Mouse (Mus musculus): ENCODE measurements around the gene Satb1. TPM values are rescaled to one million over a fixed set of nuclear protein-coding genes. Genes with fewer than 3 reads are reported as not detected.
A peak's percentile ranks its signal among the peaks of the same experiment; 100 is the strongest.

Gene Satb1
- total RNA-seq, 2 experiments from 2014 or later, result 69.4 to 78.0 TPM

DNA sequence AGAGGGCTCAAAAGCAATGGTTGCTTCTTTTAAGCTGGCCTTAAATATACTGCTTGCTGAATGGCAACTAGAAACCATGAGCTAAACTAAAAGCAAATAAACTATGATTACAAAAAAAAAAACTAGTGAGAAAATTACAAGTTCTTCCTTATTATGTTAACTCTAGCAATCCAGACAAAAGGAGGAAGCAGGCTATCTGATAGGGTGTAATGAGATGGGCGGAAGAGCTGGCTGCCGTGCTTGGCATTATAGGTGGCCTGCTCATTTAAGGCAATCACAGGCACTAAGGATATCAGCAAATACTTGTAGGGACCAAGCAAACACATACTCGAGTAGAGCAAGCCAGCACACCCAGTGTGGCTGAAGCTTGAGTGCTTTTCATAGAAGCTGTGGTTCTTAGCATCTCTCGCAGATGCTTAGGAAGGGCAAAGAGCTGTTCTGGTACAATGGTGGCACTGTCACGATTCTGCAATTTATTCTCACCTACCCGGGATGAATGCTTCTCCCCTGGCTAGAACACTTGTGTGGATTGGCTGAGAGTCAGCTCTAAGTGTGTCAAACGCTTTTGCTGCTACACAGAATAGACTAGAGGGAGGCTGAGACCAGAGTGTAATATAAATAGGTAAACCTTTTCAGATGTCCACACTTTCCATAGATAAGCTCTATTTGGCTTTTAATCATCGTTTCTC, 49.4 kb downstream of the Satb1 start:
- DNase-seq (ENCODE audit: extremely low spot score in 1 of 2, low spot score in 1 of 2), result no peak

DNA sequence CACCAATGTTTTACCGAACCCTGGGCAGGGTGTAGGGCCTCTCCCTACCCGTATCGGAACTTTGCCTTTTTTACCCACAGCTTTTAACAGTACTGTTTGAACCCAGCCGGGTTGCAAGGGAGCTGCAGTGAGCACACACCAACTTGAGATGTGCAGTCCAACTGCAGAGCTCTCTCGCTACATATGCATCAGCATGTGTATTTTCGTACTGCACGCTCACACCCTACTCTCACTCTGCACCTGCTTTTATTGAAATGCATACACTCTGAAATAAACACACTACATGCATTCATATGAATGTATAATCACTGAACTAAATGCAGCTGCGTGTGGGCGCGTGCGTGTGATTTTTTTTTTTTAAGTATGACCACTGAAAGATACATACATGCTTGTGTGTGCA, 53.1 kb downstream of the Satb1 start:
- DNase-seq (ENCODE audit: extremely low spot score in 1 of 2, low spot score in 1 of 2), result no peak

DNA sequence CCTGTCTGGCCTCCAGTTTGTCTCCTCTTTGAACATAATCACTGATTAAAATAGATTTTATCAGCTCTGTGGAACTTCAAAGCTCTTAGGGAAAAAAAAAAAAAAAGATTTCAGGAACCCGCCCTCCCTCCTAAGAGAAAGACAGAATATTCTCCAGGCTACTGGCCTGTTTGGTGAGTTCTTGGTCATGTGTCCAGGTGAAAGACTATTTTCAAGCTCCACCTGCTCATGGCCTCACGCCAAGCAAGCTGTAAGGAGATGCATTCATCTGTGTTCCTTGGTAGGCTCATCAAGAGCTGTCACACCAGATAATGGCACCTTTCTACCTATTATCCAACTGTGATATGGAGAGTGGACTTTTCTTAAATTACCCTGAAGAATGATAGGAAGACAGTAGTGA, 54.1 kb downstream of the Satb1 start:
- DNase-seq (ENCODE audit: extremely low spot score in 1 of 2, low spot score in 1 of 2), result no peak

DNA sequence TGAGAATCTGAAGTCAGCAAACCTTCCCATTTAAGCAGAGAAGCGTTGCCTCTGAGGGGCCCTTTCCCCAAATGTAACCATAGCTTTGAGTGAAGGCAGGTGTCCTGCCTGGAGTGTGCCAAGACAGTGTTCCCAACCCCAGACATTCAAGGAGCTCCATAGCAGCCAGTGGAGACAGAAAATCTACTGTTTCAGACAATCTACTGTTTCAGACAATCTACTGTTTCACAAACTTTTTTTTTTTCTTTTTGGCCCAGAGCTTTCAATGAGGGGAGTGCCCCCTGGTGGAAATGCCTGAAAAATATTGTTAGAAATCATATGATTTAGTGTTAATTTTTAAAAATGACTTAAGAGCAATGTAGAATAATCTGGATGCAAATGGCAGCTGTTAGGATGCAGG, 55.3 kb downstream of the Satb1 start:
- DNase-seq (ENCODE audit: extremely low spot score in 1 of 2, low spot score in 1 of 2), result peak in 1 of 2 experiments; percentile 52

DNA sequence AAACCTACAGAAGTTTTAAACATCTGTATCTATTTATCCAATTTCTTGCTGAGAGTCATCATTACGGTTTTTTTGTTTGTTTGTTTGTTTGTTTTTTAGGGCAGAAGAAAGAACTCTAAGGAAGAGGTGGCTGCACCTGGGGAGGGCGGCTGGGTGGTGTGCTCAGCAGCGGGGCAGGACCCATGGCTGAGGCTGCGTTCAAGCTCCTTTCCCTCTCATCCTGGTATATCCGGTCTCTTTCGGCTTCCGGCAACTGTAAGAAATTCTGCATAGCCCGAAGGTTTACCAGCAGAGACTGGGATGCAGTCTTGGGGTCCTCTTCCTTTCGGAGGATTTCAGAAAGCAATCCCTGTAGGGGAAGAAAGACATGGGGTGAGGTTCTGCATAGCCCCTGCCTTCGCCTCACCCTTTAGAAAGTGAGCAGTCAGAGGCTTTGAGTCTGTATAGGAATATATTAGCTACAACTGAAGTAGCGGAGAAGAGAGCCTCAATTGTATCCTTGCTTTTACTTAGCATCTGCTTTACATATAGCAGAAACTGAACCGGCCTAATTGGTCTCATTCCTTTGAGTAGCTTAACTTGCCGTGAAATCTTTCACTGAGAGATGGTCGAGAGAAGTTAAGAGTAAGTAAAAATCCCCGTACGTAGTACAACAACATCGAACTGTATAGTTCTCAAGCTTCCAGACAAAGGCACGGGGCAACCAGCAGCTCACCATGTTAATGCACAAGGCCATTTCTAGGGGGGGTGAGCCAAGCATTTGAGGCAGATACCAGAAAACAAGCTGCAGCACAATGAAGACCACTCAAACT, 57.8 kb downstream of the Satb1 start:
- no peak for DNase-seq (ENCODE audit: extremely low spot score in 1 of 2, low spot score in 1 of 2)

DNA sequence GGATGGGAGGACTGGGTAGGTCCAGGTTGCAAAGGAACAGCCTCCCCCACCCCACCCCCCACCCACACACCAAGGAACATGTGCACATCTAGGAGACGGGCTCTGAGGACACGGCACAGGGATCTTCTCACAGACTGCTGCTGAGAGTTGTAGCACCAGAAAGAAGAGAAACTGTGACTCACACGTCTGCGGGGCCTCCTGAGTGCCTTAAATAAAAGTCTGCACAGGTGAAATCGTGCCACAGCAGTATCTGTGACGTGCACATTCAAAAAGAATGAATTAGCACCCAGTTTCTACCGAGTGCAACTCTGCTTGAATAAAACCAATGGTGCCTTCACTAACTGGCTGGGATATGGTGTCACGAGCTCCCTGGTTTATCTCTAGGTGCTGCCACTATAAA, 69.5 kb downstream of the Satb1 start:
- DNase-seq (ENCODE audit: extremely low spot score in 1 of 2, low spot score in 1 of 2), result no peak

DNA sequence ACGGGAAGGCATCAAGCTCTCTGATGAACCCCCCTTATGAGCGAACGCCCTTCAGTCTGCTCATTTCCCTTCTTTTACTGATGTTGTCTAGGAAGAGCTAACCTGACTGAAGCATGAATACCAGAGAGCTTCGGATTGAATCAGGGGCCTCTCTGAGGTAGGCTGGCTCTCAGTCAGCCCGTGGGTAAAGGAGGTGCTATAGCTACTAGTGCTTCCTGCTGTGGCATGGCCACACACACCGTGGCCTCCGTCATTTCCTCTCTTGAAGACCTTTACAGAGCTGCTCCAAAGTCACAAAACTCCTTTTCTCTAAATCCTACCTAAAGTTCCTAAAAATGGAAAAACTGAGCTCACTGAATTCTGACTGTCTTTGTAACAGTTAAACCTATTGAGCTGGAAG, 70.6 kb downstream of the Satb1 start:
- no peak for DNase-seq (ENCODE audit: extremely low spot score in 1 of 2, low spot score in 1 of 2)

DNA sequence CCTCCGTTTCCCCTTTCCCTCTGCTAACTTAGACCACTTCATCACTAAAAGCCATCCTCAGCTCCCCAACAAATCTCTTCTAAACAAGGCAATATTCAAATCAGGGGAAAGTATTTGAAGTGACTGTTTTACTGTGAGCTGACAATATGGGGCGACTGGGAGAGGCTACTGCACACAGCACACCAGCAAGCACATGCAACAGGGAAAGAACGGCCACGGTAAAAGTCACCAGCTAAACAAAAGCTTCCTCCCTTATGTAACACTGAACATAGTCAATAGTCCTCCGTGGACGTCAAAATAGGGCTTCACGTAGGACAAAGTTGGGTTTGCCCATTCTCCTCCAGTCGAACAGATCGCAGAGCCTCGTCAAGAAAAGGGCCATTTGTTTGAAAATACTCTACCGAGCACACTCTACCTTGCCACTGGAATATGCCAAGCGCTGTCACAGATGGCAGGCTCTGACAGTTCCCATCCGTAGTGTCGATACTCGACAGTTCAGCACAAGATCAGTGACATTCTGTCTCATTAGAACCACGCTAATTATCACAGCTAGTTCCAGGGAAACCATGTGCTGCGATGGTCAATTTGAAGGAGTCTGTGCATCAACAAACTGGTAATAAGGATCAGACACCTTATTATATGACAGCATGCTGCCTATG, 72.0 kb downstream of the Satb1 start:
- DNase-seq (ENCODE audit: extremely low spot score in 1 of 2, low spot score in 1 of 2), result no peak

DNA sequence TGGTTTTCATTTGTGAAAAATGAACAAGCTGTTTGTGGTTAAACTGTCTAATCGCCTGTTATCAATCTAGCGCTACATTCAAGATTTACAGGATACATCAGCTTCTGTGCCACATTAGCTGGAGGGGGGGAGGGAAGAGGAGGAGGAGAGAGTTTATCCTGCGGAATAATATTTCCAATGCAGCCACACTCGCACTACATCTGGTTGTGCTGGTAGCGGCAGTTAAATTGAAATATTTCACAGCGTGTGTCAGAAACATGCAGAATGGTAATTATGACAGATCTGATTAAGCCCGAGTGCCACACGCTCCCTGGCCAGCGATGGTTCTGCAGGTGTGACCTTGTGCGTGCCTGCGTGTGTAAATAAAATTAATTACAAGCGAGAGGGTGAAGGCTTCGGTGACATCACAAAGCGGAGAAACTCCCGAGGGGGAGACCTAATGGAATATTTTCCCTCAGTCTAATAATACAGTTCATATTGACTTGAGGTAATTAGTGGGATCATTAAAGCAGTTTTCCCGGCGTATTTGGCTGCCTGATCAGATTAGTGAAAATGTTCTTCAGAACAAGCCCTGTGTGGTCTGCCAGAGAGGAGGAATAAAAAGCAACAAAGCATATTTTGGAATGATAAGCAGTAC, 72.7 kb downstream of the Satb1 start:
- DNase-seq (ENCODE audit: extremely low spot score in 1 of 2, low spot score in 1 of 2), result no peak

DNA sequence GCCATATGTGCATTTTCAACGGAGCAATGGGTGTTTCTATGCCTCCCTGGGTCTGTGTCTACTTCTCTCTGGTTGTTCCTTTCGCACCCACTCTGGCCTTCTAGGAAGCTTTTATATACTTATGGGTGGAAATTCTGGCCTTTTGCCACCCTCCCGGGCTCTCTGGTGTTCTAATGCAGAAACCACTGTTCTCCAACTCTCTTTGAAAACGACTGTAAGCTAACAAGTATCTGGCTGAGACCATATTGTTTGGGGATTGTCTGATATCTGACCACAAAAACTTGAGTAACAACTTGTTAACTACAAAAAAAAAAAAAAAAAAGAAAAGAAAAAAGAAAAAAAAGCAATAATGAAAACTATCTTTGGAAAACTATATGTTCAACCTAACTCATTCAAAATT, 73.6 kb downstream of the Satb1 start:
- DNase-seq (ENCODE audit: extremely low spot score in 1 of 2, low spot score in 1 of 2), result no peak

DNA sequence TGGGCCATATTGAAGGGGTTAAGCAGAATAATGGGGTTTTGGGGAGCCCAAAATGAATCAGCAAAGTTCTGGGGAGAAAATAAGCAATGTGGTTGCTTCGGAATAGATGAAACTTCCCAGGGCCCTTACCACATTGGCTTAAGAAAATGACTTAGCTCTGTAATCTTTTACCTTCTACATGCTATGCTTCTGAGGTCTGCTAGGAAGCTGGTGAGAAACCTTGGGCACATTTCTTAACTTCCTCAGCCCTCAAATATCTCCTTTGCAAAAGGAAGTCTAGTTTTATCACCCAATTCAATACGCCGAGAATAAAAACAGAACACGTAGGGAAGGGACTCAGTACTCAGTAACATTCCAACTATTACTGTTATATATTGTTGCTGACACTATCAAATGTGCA, 80.9 kb downstream of the Satb1 start:
- no peak for DNase-seq (ENCODE audit: extremely low spot score in 1 of 2, low spot score in 1 of 2)

DNA sequence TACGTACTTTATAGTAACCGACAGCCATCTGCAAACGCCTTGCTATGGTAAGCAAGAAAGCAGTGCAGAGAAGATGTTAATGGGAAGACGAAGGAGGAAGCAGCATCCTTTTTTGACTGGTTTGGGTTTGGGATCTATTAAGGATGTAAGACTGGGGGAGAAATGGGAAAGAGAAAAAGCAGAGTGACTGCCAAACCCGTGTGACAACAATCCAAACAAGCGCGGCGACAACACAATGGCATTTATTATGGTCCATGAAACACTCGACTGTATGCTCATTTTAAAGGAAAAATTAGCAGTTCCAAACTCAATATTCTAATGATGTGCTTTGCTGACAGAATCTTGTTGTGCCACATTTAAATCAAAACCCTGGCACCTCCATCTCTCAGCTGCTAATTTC, 85.9 kb downstream of the Satb1 start:
- no peak for DNase-seq (ENCODE audit: extremely low spot score in 1 of 2, low spot score in 1 of 2)

DNA sequence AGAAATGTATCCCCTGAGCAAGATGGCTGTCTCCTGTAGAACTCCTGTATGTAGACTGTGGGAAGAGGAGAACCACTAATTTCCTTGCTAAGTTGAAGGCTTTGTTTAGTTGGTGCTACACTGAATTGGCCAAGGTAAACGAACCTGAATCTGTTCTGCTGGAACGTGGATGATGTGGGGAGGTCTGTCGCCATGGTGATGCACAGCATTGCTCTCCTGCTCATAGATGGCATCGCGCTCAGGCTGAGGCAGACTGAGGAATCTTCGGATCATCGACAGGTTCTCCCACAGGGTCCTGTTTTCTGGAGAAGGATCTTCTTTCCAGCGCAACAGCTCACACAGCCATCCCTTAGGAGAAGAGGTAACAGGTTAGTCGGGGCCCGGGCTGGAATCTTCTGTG, 90.6 kb downstream of the Satb1 start:
- DNase-seq (ENCODE audit: extremely low spot score in 1 of 2, low spot score in 1 of 2), result no peak

DNA sequence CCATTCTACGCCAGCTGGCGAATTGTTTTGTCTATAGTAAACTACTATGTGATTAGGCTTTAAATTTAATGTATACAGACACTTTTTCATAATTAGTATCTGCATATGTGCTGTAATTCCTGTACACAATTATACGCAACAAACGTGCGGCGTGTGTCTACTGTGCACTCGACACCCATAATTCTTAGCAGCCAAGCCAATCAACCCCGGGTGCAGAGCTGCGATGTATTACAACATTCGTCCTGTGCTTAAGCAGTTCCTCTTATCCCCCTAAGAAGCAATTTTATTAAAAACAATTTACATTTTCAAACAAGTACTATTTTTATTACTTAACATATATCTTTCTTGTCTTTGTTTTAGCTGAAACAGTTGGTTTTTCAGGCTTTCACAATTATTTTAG, 92.0 kb downstream of the Satb1 start:
- no peak for DNase-seq (ENCODE audit: extremely low spot score in 1 of 2, low spot score in 1 of 2)

DNA sequence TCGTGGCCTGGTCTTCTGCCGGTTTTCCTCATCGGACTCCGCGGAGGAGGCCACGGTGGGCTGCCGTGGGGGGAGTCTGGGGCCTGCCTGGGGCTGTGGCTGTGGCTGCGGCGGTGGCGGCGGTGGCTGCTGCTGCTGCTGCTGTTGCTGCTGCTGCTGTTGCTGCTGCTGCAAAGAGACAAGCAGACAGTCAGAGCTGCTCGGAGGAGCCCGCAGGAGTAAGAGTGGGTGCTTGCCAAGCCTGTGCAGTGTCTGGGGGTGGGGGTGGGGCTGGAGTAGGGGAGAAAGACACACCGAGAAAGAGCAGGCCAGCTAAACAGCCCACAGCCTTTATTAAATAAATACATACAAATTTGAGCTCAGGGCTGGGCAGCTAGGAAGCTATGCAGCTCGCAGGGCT, 92.8 kb downstream of the Satb1 start:
- DNase-seq (ENCODE audit: extremely low spot score in 1 of 2, low spot score in 1 of 2), result no peak

DNA sequence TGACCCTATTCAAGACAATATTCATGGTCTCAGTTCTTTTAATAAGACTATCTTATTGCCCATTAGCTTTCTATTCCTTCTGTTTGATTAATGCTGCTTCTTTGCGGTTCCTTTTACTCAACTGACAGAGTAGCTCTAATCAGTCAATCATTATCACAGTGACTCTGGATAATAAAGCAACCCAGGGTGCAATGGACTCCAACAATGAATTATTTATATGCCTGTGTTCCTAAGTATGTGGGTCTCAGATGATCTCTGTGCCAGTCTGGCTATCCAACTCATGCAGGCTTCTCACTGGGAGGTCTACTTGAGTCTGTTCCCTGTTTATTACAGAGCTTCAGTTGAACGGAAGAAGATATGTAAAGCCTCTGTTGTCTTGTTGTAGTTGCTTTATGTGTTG, 108.6 kb downstream of the Satb1 start:
- DNase-seq (ENCODE audit: extremely low spot score in 1 of 2, low spot score in 1 of 2), result no peak

DNA sequence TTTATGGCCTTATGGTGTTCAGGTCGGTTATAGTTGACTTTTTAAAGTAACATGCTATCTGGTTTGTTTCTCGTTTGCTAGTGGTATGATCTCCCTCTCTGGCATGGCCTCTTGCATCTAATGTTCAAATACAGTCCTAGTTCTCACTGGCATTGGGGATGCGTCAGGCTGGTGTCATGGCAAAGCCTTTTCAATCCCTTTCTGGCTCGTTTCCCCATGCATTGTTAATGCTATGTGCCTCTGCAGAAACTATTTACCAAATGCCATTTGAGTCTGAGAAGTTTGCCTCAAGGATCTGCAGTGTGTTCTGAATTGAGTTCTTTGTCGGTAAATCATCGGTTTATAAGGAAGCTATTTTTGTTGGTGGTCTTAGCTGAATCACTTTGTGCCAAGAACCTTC, 137.4 kb downstream of the Satb1 start:
- DNase-seq (ENCODE audit: extremely low spot score in 1 of 2, low spot score in 1 of 2), result no peak

DNA sequence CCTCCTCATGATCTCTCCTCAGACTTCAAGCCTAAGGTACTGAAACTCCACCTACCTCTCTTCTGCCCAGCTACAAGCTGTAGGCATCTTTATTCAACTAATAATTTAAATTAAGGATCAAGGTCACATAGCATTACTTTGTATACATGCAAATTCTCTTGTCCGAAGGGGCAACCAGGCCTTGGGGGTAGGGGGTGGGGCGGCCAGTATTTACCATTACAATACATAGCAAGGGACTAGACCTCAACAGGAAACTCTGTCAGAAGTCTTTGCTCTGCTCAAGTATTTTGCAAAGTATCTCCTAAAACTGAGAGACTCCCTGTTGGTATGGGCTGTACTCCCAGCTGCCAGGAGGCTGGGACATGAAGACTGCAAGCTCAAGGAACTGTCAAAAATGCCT, 137.8 kb downstream of the Satb1 start:
- no peak for DNase-seq (ENCODE audit: extremely low spot score in 1 of 2, low spot score in 1 of 2)

DNA sequence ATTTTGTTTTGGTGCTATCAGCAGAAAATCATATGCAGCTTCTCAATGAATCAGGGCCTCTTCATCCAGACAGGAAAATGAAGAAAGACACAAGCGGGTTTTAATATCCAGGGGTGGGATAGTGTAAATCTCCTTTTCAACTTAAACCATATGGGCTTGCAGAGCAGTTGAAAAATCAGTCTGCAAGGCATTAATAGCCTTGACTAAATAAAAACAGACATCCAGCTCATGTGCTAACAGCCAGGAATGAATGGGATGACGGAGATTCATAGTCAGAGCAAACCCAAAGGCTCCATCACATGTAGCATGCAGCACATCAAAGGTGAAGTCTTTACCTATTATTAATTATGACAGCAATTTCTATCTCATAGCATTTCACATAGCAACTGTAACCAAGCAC, 142.6 kb downstream of the Satb1 start:
- no peak for DNase-seq (ENCODE audit: extremely low spot score in 1 of 2, low spot score in 1 of 2)

DNA sequence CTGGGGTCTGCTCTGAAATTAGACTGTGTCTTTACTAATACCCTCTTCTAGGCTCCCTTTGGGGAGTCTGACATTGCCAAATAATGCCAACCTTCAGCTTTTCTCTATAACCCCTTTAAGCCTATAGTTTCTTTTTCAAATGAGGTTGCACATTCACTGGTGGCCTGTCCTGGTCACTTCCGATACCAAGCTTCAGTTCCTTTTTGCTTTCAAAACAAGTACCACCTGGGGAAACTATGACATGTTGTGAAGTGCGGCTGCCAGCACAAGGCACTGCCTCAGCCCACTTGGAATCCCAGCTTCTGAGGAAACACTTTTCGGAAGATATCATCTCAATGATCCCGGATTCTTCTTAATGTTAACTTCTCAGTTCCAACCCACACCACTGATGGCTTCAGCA, 145.9 kb downstream of the Satb1 start:
- no peak for DNase-seq (ENCODE audit: extremely low spot score in 1 of 2, low spot score in 1 of 2)

Data from layer of hippocampus, postnatal 25 days (tissue).